In genomic region chr6:30153733-30154415, GRCm38 (mm10) we compare ENCODE assay signal across 23 mouse cellular contexts.
A peak's percentile ranks its signal among the peaks of the same experiment; 100 is the strongest.
DNase-seq lines count a peak whose midpoint lies in the region; ATAC-seq lines count a peak whose summit lies in the region.
"Had no signal": no experiment of that assay in that cellular context is flagged by ENCODE, and none has a peak within 500 bp of the region (broad histone marks: within the 10 kb centered on the region; RNA-seq: fewer than 3 reads in every experiment).

No protein-coding gene starts in this region.

- H3K4me3 ChIP-seq in hindbrain, embryonic 10.5 days = no peak overlapping the region
- H3K4me3 ChIP-seq in hindbrain, embryonic 13.5 days = no peak overlapping the region
- H3K4me3 ChIP-seq in neural tube, embryonic 13.5 days = no peak overlapping the region
- H3K4me3 ChIP-seq in neural tube, embryonic 15.5 days (replicated peaks) = no peak overlapping the region
- H3K4me3 ChIP-seq: forebrain, embryonic 10.5 days; forebrain, embryonic 13.5 days; gastrocnemius, adult 2 months; heart, embryonic 12.5 days; heart, embryonic 15.5 days; hindbrain, embryonic 15.5 days; intestine, embryonic 15.5 days had no signal

- H3K4me2 ChIP-seq in hindbrain, embryonic 13.5 days = no peak overlapping the region
- no peak overlapping the region for H3K4me2 ChIP-seq in neural tube, embryonic 13.5 days
- H3K4me2 ChIP-seq in neural tube, embryonic 15.5 days = no peak overlapping the region
- H3K4me2 ChIP-seq: forebrain, embryonic 13.5 days; heart, embryonic 12.5 days; heart, embryonic 15.5 days; hindbrain, embryonic 15.5 days; intestine, embryonic 15.5 days had no signal

- 0 out of 2 replicates have a peak overlapping the region, but pooled peaks have one; percentile 50 for H3K27ac ChIP-seq in hindbrain, embryonic 10.5 days
- no peak overlapping the region for H3K27ac ChIP-seq in hindbrain, embryonic 13.5 days
- peak overlapping the region; percentile 35; the same call in 1 of the 2 replicates for H3K27ac ChIP-seq in neural tube, embryonic 13.5 days (replicated peaks)
- H3K27ac ChIP-seq in neural tube, embryonic 15.5 days (replicated peaks) = no peak overlapping the region
- H3K27ac ChIP-seq: forebrain, embryonic 10.5 days; forebrain, embryonic 13.5 days; gastrocnemius, adult 2 months; heart, embryonic 15.5 days; hindbrain, embryonic 15.5 days; intestine, embryonic 15.5 days had no signal

- no peak for ATAC-seq in hindbrain, embryonic 13.5 days (ENCODE audit: low FRiP score)
- no peak for ATAC-seq in neural tube, embryonic 13.5 days (ENCODE audit: low read depth)
- ATAC-seq in neural tube, embryonic 15.5 days (ENCODE audit: low FRiP score) = no peak
- ATAC-seq: forebrain, embryonic 16.5 days; intestine, embryonic 15.5 days had no signal

- H3K9me3 ChIP-seq in hindbrain, embryonic 10.5 days = no peaks in the 10 kb centered on the region
- H3K9me3 ChIP-seq in hindbrain, embryonic 13.5 days = no peaks in the 10 kb centered on the region
- no peaks in the 10 kb centered on the region for H3K9me3 ChIP-seq in neural tube, embryonic 13.5 days
- H3K9me3 ChIP-seq in neural tube, embryonic 15.5 days (replicated peaks) = no peaks in the 10 kb centered on the region
- H3K9me3 ChIP-seq: forebrain, embryonic 10.5 days; forebrain, embryonic 13.5 days; heart, embryonic 12.5 days; heart, embryonic 15.5 days; hindbrain, embryonic 15.5 days; intestine, embryonic 15.5 days had no signal

- no peak overlapping the region for H3K9ac ChIP-seq in hindbrain, embryonic 13.5 days
- H3K9ac ChIP-seq in neural tube, embryonic 13.5 days = no peak overlapping the region
- H3K9ac ChIP-seq in neural tube, embryonic 15.5 days (replicated peaks) = no peak overlapping the region
- H3K9ac ChIP-seq: forebrain, embryonic 13.5 days; heart, embryonic 12.5 days; heart, embryonic 15.5 days; hindbrain, embryonic 15.5 days; intestine, embryonic 15.5 days had no signal

- H3K27me3 ChIP-seq in hindbrain, embryonic 10.5 days (ENCODE audit: insufficient read depth, poor library complexity, severe bottlenecking) = no peaks in the 10 kb centered on the region
- H3K27me3 ChIP-seq in hindbrain, embryonic 13.5 days = no peaks in the 10 kb centered on the region
- H3K27me3 ChIP-seq in neural tube, embryonic 13.5 days = no peaks in the 10 kb centered on the region
- no peaks in the 10 kb centered on the region for H3K27me3 ChIP-seq in neural tube, embryonic 15.5 days (replicated peaks)
- H3K27me3 ChIP-seq: forebrain, embryonic 13.5 days; heart, embryonic 12.5 days; heart, embryonic 15.5 days; hindbrain, embryonic 15.5 days; intestine, embryonic 15.5 days had no signal

- peaks cover 14% of the 10 kb centered on the region for H3K4me1 ChIP-seq in hindbrain, embryonic 10.5 days (replicated peaks)
- H3K4me1 ChIP-seq in hindbrain, embryonic 13.5 days (replicated peaks) = peaks cover 20% of the 10 kb centered on the region
- peaks cover 26% of the 10 kb centered on the region for H3K4me1 ChIP-seq in neural tube, embryonic 13.5 days (replicated peaks)
- H3K4me1 ChIP-seq in neural tube, embryonic 15.5 days = peaks cover 15% of the 10 kb centered on the region
- H3K4me1 ChIP-seq: heart, embryonic 12.5 days; heart, embryonic 15.5 days; intestine, embryonic 15.5 days had no signal

- DNase-seq in hindbrain, embryonic 10.5 days (ENCODE audit: low spot score) = no peak
- DNase-seq in R1 (ENCODE audit: low read depth, low spot score) = peak; percentile 79
- no peak for DNase-seq in spleen, adult 18-20 months
- DNase-seq: adrenal gland, postnatal 10 days; adrenal gland, postnatal 36 days; cerebellum, adult 18-20 months; cerebellum, adult 9-10 months; cerebellum, postnatal 14 days; gastrocnemius, adult 2 months; gastrocnemius, postnatal 14 days; heart, adult 11 months; heart, postnatal 10 days; heart, postnatal 36 days had no signal

- H3K36me3 ChIP-seq in hindbrain, embryonic 10.5 days = peaks cover 50% of the 10 kb centered on the region
- H3K36me3 ChIP-seq in hindbrain, embryonic 13.5 days = peaks cover 22% of the 10 kb centered on the region; the same call in 1 of the 2 replicates
- peaks cover 16% of the 10 kb centered on the region for H3K36me3 ChIP-seq in neural tube, embryonic 13.5 days
- H3K36me3 ChIP-seq in neural tube, embryonic 15.5 days = no peaks in the 10 kb centered on the region
- H3K36me3 ChIP-seq: hindbrain, embryonic 15.5 days; intestine, embryonic 15.5 days had no signal

- 92% methylated on average over 15 of the region's 15 CpGs for WGBS in hindbrain, embryonic 10.5 days
- WGBS in hindbrain, embryonic 13.5 days = 90% methylated on average over 15 of the region's 15 CpGs
- WGBS in neural tube, embryonic 13.5 days = 83% methylated on average over 15 of the region's 15 CpGs
- WGBS in neural tube, embryonic 15.5 days = 77% methylated on average over 15 of the region's 15 CpGs

Comparison
In these comparisons a context has a peak if more than half of its experiments do, and no peak if none do; other contexts are left out.
1. H3K27ac ChIP-seq: peak in hindbrain, embryonic 10.5 days (single experiment) and neural tube, embryonic 13.5 days (single experiment); none in hindbrain, embryonic 13.5 days (single experiment) and neural tube, embryonic 15.5 days (single experiment).